Mouse (Mus musculus): ENCODE measurements around the gene Klf2. TPM values are rescaled to one million over a fixed set of nuclear protein-coding genes. Genes with fewer than 3 reads are reported as not detected.

Klf2 gene
- polyA plus RNA-seq, 1 experiment from 2014 or later = 14.0 TPM

GRCm38 (mm10) chr8:72291104-72291503 lies 27.7 kb upstream of the Klf2 start:
- H3K36me3 ChIP-seq = no peaks in the 10 kb centered on the region
- no peak overlapping the region for H3K4me2 ChIP-seq
- 0 out of 2 replicates have a peak, but pooled peaks cover 10% of the 10 kb centered on the region for H3K4me1 ChIP-seq
- H3K4me3 ChIP-seq (replicated peaks) = no peak overlapping the region
- no peak for ATAC-seq (replicated peaks; ENCODE audit: low FRiP score)
- no peak overlapping the region for H3K9ac ChIP-seq
- no peak overlapping the region for H3K27ac ChIP-seq
- H3K9me3 ChIP-seq (replicated peaks) = no peaks in the 10 kb centered on the region
- WGBS = 72% methylated on average over 2 of the region's 2 CpGs
- no peaks in the 10 kb centered on the region for H3K27me3 ChIP-seq

DNA sequence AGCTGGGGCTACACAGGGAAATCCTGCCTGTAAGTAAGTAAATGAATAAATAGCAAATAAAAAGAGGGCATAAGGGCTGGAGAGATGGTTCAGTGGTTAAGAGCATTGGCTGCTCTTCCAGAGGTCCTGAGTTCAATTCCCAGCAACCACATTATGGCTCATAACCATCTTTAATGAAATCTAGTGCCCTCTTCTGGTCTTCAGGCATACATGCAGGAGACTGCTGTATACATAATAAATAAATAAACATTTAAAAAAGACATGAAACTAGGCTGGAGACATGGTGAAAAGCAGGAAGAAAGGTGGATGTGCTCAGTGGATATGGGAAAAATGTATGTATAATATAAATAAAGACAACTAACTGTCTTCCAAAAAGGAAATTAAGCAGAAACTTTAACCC lies 25.5 kb upstream of the Klf2 start:
- Histone ChIP-seq H3K4me1 (0 out of 2 replicates have a peak, but pooled peaks cover 12% of the 10 kb centered on the region), H3K9me3 (replicated peaks) (no peaks in the 10 kb centered on the region), H3K27me3 (no peaks in the 10 kb centered on the region), H3K4me2 (no peak overlapping the region), H3K4me3 (replicated peaks) (no peak overlapping the region), H3K36me3 (no peaks in the 10 kb centered on the region), H3K9ac (no peak overlapping the region), H3K27ac (no peak overlapping the region)
- ATAC-seq (replicated peaks; ENCODE audit: low FRiP score) = no peak

GRCm38 (mm10) chr8:72295125-72295524 lies 23.7 kb upstream of the Klf2 start:
- Histone ChIP-seq H3K36me3 (no peaks in the 10 kb centered on the region), H3K9me3 (replicated peaks) (no peaks in the 10 kb centered on the region), H3K9ac (no peak overlapping the region), H3K4me2 (no peak overlapping the region), H3K4me1 (0 out of 2 replicates have a peak, but pooled peaks cover 12% of the 10 kb centered on the region), H3K4me3 (replicated peaks) (no peak overlapping the region), H3K27me3 (no peaks in the 10 kb centered on the region), H3K27ac (peak overlapping the region; percentile 84)
- ATAC-seq (replicated peaks; ENCODE audit: low FRiP score) = no peak
- WGBS = 68% methylated on average over 3 of the region's 3 CpGs

DNA sequence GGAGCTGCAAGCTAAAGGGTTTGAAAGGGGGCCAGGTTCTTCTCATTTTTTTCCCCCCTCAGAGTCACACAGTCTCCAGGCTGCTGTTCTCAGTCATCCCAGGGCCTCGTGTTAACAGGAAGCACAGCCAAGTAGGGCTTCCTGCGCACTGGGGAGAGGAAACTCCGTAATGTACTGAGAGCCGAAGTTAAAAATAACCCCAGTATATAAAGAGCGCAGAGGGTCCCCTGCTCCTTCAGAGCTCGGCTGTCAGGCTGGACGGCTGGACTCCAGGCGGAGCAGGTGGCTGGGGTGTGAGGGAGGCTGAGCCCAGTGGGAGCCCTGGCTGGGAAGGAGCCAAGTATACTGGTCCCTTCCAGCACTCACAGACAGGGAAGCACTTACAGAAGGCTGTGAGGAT lies 23.2 kb upstream of the Klf2 start:
- Histone ChIP-seq H3K36me3 (no peaks in the 10 kb centered on the region), H3K4me1 (peaks cover 12% of the 10 kb centered on the region; the same call in 1 of the 2 replicates), H3K9me3 (replicated peaks) (no peaks in the 10 kb centered on the region), H3K27me3 (no peaks in the 10 kb centered on the region), H3K9ac (no peak overlapping the region), H3K27ac (peak overlapping the region; percentile 84), H3K4me3 (replicated peaks) (no peak overlapping the region), H3K4me2 (no peak overlapping the region)
- 36% methylated on average over 8 of the region's 8 CpGs for WGBS
- ATAC-seq (replicated peaks; ENCODE audit: low FRiP score) = peak; percentile 87

- Histone ChIP-seq H3K36me3 (no peaks in the 10 kb centered on the region), H3K4me3 (replicated peaks) (no peak overlapping the region), H3K4me1 (peaks cover 16% of the 10 kb centered on the region), H3K27me3 (no peaks in the 10 kb centered on the region), H3K9me3 (replicated peaks) (no peaks in the 10 kb centered on the region), H3K27ac (no peak overlapping the region), H3K4me2 (no peak overlapping the region), H3K9ac (no peak overlapping the region)
- WGBS = 90% methylated on average over 8 of the region's 8 CpGs
- ATAC-seq (replicated peaks; ENCODE audit: low FRiP score) = no peak
Measured at GRCm38 (mm10) chr8:72296561-72296960, 22.3 kb upstream of the Klf2 start.

- 85% methylated on average over 1 of the region's 1 CpGs for WGBS
- no peaks in the 10 kb centered on the region for H3K27me3 ChIP-seq
- no peak for ATAC-seq (replicated peaks; ENCODE audit: low FRiP score)
Measured at GRCm38 (mm10) chr8:72298928-72299327, 19.9 kb upstream of the Klf2 start.

DNA sequence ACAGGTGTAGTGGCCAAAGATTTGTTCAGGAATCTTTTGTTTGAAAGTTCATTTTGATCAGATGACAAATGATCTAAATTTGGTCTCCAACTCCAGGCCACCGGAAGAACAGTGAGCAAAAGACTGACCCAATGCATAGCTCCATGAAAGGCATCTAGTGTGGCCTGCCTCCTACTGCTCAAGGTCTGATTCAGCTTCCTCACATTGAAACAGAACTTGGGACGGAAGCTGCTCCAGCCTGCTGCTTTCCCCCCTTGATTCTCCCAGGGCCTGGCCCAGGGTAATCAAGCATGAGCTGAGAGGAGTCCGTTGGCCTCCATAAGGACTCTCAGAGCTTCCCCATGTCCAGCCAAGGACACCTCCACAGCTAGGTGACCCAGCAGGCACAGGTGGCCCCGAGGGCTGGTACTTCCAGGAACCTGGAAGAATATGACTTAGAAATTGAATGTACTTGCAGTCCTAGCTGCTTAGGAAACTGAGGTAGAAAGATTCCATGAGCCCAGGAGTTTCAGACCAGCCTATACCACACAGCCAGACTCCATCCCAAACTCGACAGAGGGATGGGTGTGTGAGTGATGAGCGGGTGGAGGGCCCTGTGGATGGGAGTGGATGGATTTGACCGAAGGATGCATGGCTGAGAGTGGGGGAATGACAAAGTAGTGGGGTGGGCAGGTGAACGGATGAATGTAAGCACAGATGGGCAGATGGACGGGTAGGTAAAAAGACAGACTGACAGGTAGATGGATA lies 18.0 kb upstream of the Klf2 start:
- no peak overlapping the region for H3K27ac ChIP-seq

More at GRCm38 (mm10) chr8:72298928-72299327, 19.9 kb upstream of the Klf2 start:
- Histone ChIP-seq H3K9ac (no peak overlapping the region), H3K9me3 (replicated peaks) (no peaks in the 10 kb centered on the region), H3K27ac (no peak overlapping the region), H3K4me3 (replicated peaks) (no peak overlapping the region), H3K36me3 (no peaks in the 10 kb centered on the region), H3K4me2 (no peak overlapping the region), H3K4me1 (peaks cover 26% of the 10 kb centered on the region)

DNA sequence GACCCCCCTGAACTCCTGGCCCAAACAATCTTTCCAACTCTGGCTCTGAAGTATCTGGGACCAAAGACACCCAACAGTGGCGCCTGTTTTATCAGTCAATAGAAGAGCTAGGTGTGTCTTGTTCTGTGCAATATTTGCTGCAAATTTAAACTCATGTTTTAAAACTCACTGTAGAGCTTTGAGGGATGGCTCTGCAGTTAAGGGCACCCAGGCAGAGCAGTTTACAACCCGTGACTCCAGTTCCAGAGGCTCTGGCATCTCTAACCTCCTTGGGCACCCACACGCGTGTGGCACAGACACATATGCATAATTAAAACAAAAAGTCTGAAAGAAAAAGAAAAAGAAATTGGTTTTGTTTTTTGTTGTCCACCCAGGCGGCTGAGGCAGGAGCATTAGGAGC lies 17.3 kb upstream of the Klf2 start:
- ATAC-seq (replicated peaks; ENCODE audit: low FRiP score) = no peak; the same call in 1 of the 2 replicates
- H3K4me3 ChIP-seq (replicated peaks) = no peak overlapping the region
- H3K9me3 ChIP-seq (replicated peaks) = no peaks in the 10 kb centered on the region
- no peak overlapping the region for H3K4me2 ChIP-seq
- H3K36me3 ChIP-seq = no peaks in the 10 kb centered on the region
- H3K4me1 ChIP-seq = peaks cover 14% of the 10 kb centered on the region
- WGBS = 53% methylated on average over 5 of the region's 5 CpGs
- H3K27me3 ChIP-seq = no peaks in the 10 kb centered on the region
- no peak overlapping the region for H3K27ac ChIP-seq
- no peak overlapping the region for H3K9ac ChIP-seq

More for the DNA sequence above, 18.0 kb upstream of the Klf2 start:
- WGBS = 69% methylated on average over 9 of the region's 9 CpGs
- peaks cover 17% of the 10 kb centered on the region for H3K4me1 ChIP-seq
- no peaks in the 10 kb centered on the region for H3K9me3 ChIP-seq (replicated peaks)
- H3K9ac ChIP-seq = no peak overlapping the region
- no peak; the same call in 1 of the 2 replicates for ATAC-seq (replicated peaks; ENCODE audit: low FRiP score)
- no peaks in the 10 kb centered on the region for H3K36me3 ChIP-seq
- no peaks in the 10 kb centered on the region for H3K27me3 ChIP-seq
- H3K4me2 ChIP-seq = no peak overlapping the region
- H3K4me3 ChIP-seq (replicated peaks) = no peak overlapping the region

DNA sequence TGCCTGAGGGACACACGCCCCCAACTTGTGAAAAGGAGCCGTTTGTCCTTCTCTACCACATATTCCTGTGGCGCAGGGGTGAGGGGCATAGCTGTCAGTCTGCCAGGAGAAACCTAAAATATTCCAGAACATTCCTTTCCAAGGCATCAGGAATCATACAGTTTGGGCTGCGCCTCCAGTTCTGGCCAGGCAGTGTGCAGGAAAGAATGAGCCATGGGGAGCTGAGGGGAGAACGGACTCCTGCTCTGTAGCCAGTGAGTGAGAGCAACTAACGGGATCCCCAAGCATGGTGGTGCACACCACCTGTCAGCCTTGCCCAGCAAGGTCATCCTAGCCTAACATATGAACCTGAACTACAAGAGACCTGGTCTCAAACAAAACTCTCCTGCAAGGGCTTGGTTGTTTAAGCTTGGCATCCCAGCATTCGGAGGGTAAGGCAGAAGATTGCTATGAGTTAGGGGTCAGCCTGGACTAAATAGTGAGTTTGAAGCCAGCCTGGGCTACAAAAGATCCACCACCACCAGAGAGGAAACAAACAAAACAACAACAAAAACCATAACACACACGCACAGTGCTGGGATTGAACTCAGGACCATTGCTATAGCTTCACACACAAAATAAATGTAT lies 15.7 kb upstream of the Klf2 start:
- 66% methylated on average over 8 of the region's 8 CpGs for WGBS
- 0 out of 2 replicates have a peak overlapping the region, but pooled peaks have one; percentile 4 for H3K27ac ChIP-seq
- H3K9ac ChIP-seq = no peak overlapping the region
- no peak overlapping the region; the same call in 1 of the 2 replicates for H3K4me2 ChIP-seq
- no peaks in the 10 kb centered on the region for H3K27me3 ChIP-seq
- H3K4me1 ChIP-seq = peaks cover 14% of the 10 kb centered on the region
- no peaks in the 10 kb centered on the region for H3K36me3 ChIP-seq
- H3K9me3 ChIP-seq (replicated peaks) = no peaks in the 10 kb centered on the region
- H3K4me3 ChIP-seq (replicated peaks) = no peak overlapping the region
- no peak for ATAC-seq (replicated peaks; ENCODE audit: low FRiP score)

DNA sequence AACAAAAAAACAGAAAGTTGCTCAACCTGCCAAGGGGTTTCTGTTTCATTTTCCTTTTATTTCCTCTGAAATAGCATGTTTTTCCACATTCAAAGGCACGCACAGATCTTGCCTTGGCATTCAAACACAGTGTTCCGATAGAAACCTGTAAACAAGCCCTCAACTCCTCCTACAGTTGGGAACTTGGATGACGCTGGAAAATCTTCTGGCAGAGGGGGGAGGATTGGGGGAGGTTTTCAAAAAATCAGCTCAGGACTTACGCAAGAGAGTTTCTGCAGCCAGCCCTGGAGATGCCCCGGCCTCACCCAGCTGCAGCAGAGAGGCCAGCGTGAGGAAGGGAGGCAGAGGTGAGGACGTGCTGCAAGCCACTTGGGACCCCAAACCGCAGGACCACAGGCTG lies 15.2 kb upstream of the Klf2 start:
- Histone ChIP-seq H3K4me2 (no peak overlapping the region), H3K9me3 (replicated peaks) (no peaks in the 10 kb centered on the region), H3K9ac (no peak overlapping the region), H3K27ac (no peak overlapping the region), H3K36me3 (no peaks in the 10 kb centered on the region), H3K4me1 (peaks cover 14% of the 10 kb centered on the region), H3K27me3 (no peaks in the 10 kb centered on the region), H3K4me3 (replicated peaks) (no peak overlapping the region)
- 50% methylated on average over 8 of the region's 8 CpGs for WGBS
- ATAC-seq (replicated peaks; ENCODE audit: low FRiP score) = no peak

- 79% methylated on average over 16 of the region's 16 CpGs for WGBS
Measured at GRCm38 (mm10) chr8:72305210-72305905, 13.5 kb upstream of the Klf2 start, which contains the start of gene Gm10282. TSS of gene Gm10282 (minus strand) at chr8:72305260.

GRCm38 (mm10) chr8:72306913-72307312 lies 11.9 kb upstream of the Klf2 start:
- ATAC-seq (replicated peaks; ENCODE audit: low FRiP score) = no peak
- Histone ChIP-seq H3K4me1 (peaks cover 16% of the 10 kb centered on the region), H3K9ac (no peak overlapping the region), H3K27ac (no peak overlapping the region), H3K9me3 (replicated peaks) (no peaks in the 10 kb centered on the region), H3K4me2 (no peak overlapping the region), H3K4me3 (replicated peaks) (no peak overlapping the region), H3K27me3 (no peaks in the 10 kb centered on the region), H3K36me3 (no peaks in the 10 kb centered on the region)
- WGBS = 78% methylated on average over 5 of the region's 5 CpGs

More at GRCm38 (mm10) chr8:72305210-72305905, 13.5 kb upstream of the Klf2 start, which contains the start of gene Gm10282:
- Histone ChIP-seq H3K9ac (no peak within 1 kb of the TSS), H3K27me3 (no peaks in the 10 kb centered on the region), H3K27ac (no peak within 1 kb of the TSS), H3K4me1 (peaks cover 14% of the 10 kb centered on the region), H3K36me3 (no peaks in the 10 kb centered on the region), H3K9me3 (replicated peaks) (no peaks in the 10 kb centered on the region), H3K4me2 (no peak within 1 kb of the TSS), H3K4me3 (replicated peaks) (no peak within 1 kb of the TSS)
- no peak for ATAC-seq (replicated peaks; ENCODE audit: low FRiP score)

Data from kidney, embryonic 15.5 days (tissue).